Mouse (Mus musculus): ENCODE results near the gene Slc9a7. TPM values are rescaled to one million over a fixed set of nuclear protein-coding genes. Genes with fewer than 3 reads are reported as not detected.

Gene Slc9a7
- total RNA-seq, 1 experiment from 2014 or later = 8.7 TPM

Other genes starting within 250 kb of the Slc9a7 start
- not detected in 2 replicates for gene Chst7, start 232.2 kb downstream of the Slc9a7 start, total RNA-seq (2017)
- 41.3 and 51.9 TPM in 2 replicates for gene Rp2, start 72.7 kb upstream of the Slc9a7 start, total RNA-seq (2017)
- 14.4 and 15.6 TPM in 2 replicates for gene Jade3, start 133.9 kb upstream of the Slc9a7 start, total RNA-seq (2017)